16 mouse cellular contexts compared by ENCODE assay signal in the genomic region with DNA sequence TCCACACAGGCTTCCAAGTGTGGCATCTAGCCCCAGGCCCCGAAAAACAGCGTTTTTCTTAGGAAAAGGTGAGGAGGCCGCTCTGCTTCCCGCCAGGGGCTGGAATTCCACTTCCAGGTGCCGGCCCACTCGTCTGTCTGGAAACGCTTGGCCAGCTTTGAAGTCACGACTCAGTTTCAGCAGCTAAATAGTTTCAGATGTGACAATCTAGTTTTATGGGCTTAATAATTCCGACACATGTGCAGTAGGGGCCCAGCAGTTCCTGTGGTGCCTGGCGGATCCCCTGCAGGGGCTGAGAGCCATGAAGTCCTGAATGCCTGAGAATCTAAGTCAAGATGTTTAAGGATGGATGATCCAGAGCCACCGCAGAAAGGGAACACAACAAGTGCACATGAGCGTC. TPM values are rescaled to one million over a fixed set of nuclear protein-coding genes. Genes with fewer than 3 reads are reported as not detected.
DNase-seq lines count a peak whose midpoint lies in the region; ATAC-seq and TF ChIP-seq lines count a peak whose summit lies in the region.
"Had no signal": no experiment of that assay in that cellular context is flagged by ENCODE, and none has a peak within 500 bp of the region (broad histone marks: within the 10 kb centered on the region; RNA-seq: fewer than 3 reads in every experiment).

No protein-coding gene starts in this region.

- no peaks in the 10 kb centered on the region for H3K9me3 ChIP-seq in kidney, postnatal 0 days (replicated peaks; ENCODE audit: low read length)
- H3K9me3 ChIP-seq in kidney, embryonic 14.5 days (ENCODE audit: control insufficient read depth, low read length), result no peaks in the 10 kb centered on the region
- H3K9me3 ChIP-seq in forebrain, embryonic 12.5 days, result no peaks in the 10 kb centered on the region

- H3K4me1 ChIP-seq in kidney, postnatal 0 days (replicated peaks; ENCODE audit: insufficient read depth, low read length), result no peaks in the 10 kb centered on the region
- peaks cover 4% of the 10 kb centered on the region; the same call in 1 of the 2 replicates for H3K4me1 ChIP-seq in kidney, embryonic 14.5 days (ENCODE audit: control insufficient read depth, insufficient read depth, low read length)
- 0 out of 2 replicates have a peak, but pooled peaks cover 4% of the 10 kb centered on the region for H3K4me1 ChIP-seq in forebrain, embryonic 12.5 days

- peak; percentile 36 for DNase-seq in gastrocnemius, adult 2 months
- DNase-seq in gastrocnemius, adult 8-10 months (ENCODE audit: low spot score in 2 of 2), result no peak
- DNase-seq in kidney, postnatal 0 days (ENCODE audit: low spot score), result peak; percentile 37
- DNase-seq in hindlimb bud, embryonic 11.5 days (ENCODE audit: extremely low spot score, low read depth, low spot score), result peak; percentile 90
- DNase-seq in skeletal muscle tissue, adult 2 months (ENCODE audit: low read depth, low spot score), result peak; percentile 7
- DNase-seq: cerebellum, adult 2 months; forebrain, postnatal 0 days; heart, adult 2 months; kidney, adult 9 months; liver, postnatal 0 days; lung, postnatal 4 days; midbrain, embryonic 14.5 days had no signal

- WGBS in kidney, postnatal 0 days, result 22% methylated on average over 12 of the region's 12 CpGs
- WGBS in kidney, embryonic 14.5 days, result 24% methylated on average over 12 of the region's 12 CpGs
- 73% methylated on average over 12 of the region's 12 CpGs for WGBS in forebrain, embryonic 12.5 days

- H3K4me3 ChIP-seq in gastrocnemius, adult 2 months, result no peak overlapping the region
- no peak overlapping the region for H3K4me3 ChIP-seq in kidney, postnatal 0 days (replicated peaks; ENCODE audit: low read depth, low read length)
- no peak overlapping the region for H3K4me3 ChIP-seq in kidney, embryonic 14.5 days (ENCODE audit: low read length)
- H3K4me3 ChIP-seq in forebrain, embryonic 12.5 days (replicated peaks), result no peak overlapping the region
- H3K4me3 ChIP-seq: heart, adult 2 months had no signal

- H3K4me2 ChIP-seq in kidney, postnatal 0 days (ENCODE audit: low read length), result no peak overlapping the region
- H3K4me2 ChIP-seq in kidney, embryonic 14.5 days (replicated peaks; ENCODE audit: low read depth, low read length), result no peak overlapping the region
- H3K4me2 ChIP-seq in forebrain, embryonic 12.5 days, result no peak overlapping the region

- TF ChIP-seq CTCF in gastrocnemius, adult 2 months (IDR thresholded peaks at IDR 0.05), result no peak
- TF ChIP-seq CTCF in kidney, postnatal 0 days (IDR thresholded peaks at IDR 0.05; ENCODE audit: low read depth), result no peak

- no peaks in the 10 kb centered on the region for H3K36me3 ChIP-seq in kidney, postnatal 0 days (ENCODE audit: insufficient read depth, low read length)
- no peaks in the 10 kb centered on the region for H3K36me3 ChIP-seq in kidney, embryonic 14.5 days (ENCODE audit: control insufficient read depth, insufficient read depth, low read length)
- H3K36me3 ChIP-seq in forebrain, embryonic 12.5 days (replicated peaks), result no peaks in the 10 kb centered on the region

- intact Hi-C loops in gastrocnemius, adult 2 months (cut with DNase I), result loop anchor here (2.0 to 5.0 kb wide), 2 partner anchors 71 to 468 kb away; no protein-coding TSS in a partner anchor

- no peaks in the 10 kb centered on the region for H3K27me3 ChIP-seq in kidney, postnatal 0 days (ENCODE audit: insufficient read depth, low read length)
- H3K27me3 ChIP-seq in kidney, embryonic 14.5 days (ENCODE audit: control insufficient read depth, insufficient read depth, low read length), result no peaks in the 10 kb centered on the region
- H3K27me3 ChIP-seq in forebrain, embryonic 12.5 days, result no peaks in the 10 kb centered on the region

- H3K9ac ChIP-seq in kidney, postnatal 0 days (ENCODE audit: low read depth, low read length), result no peak overlapping the region
- no peak overlapping the region; the same call in 1 of the 2 replicates for H3K9ac ChIP-seq in kidney, embryonic 14.5 days (ENCODE audit: low read depth, low read length)
- no peak overlapping the region for H3K9ac ChIP-seq in forebrain, embryonic 12.5 days
- H3K9ac ChIP-seq: forebrain, postnatal 0 days; liver, postnatal 0 days had no signal

- ATAC-seq in kidney, postnatal 0 days (replicated peaks; ENCODE audit: low FRiP score, low read depth), result no peak
- ATAC-seq in kidney, embryonic 14.5 days (ENCODE audit: low FRiP score, low TSS enrichment), result no peak
- no peak for ATAC-seq in forebrain, embryonic 12.5 days (ENCODE audit: low FRiP score)
- no peak for ATAC-seq in inflammation-experienced regulatory T-cells, adult 6 months
- ATAC-seq: forebrain, postnatal 0 days; liver, postnatal 0 days had no signal

- peak overlapping the region; percentile 16; the same call in 1 of the 2 replicates for H3K27ac ChIP-seq in gastrocnemius, adult 2 months
- no peak overlapping the region for H3K27ac ChIP-seq in kidney, postnatal 0 days
- no peak overlapping the region for H3K27ac ChIP-seq in kidney, embryonic 14.5 days (ENCODE audit: low read depth, low read length)
- no peak overlapping the region for H3K27ac ChIP-seq in forebrain, embryonic 12.5 days
- H3K27ac ChIP-seq: heart, adult 2 months had no signal

RNA-seq across cellular contexts. Expression of gene Nkd2, which starts 13.6 kb away (rescaled TPM):
- total RNA-seq in gastrocnemius, adult 2 months (2021), result 1 to 10 TPM; 1.0 to 1.1 TPM
- 1 to 10 TPM in 3 of 4 experiments, under 1 TPM in 1; 0.97 to 1.7 (median 1.4) TPM for total RNA-seq in gastrocnemius, adult 8-10 months (2022)
- polyA plus RNA-seq in kidney, postnatal 0 days (2015; fragmentation: Nextera tagmentation; extraction: Ambion mirVana), result 8.9 and 10.1 TPM in 2 replicates
- 3.7 and 4.1 TPM in 2 replicates for polyA plus RNA-seq in kidney, embryonic 14.5 days (2014; fragmentation: Nextera tagmentation; extraction: Ambion mirVana)
- 7.9 and 8.8 TPM in 2 replicates for polyA plus RNA-seq in forebrain, embryonic 12.5 days (2016; fragmentation: Nextera tagmentation; extraction: Ambion mirVana)
- under 1 TPM in 2 of 3 experiments, not detected in 1; 0.19 to 0.44 TPM for polyA plus RNA-seq in inflammation-experienced regulatory T-cells, adult 6 months (2017; shearing (Covaris generic))
- total RNA-seq: hematopoietic stem cell, adult 5-6 weeks had no signal

Comparison
In these comparisons a context has a peak if more than half of its experiments do, and no peak if none do; other contexts are left out.
1. DNase-seq: peak in gastrocnemius, adult 2 months (single experiment), kidney, postnatal 0 days (single experiment), hindlimb bud, embryonic 11.5 days (single experiment) and skeletal muscle tissue, adult 2 months (single experiment); none in gastrocnemius, adult 8-10 months (0 of 2).